Mouse (Mus musculus) forebrain, embryonic 11.5 days (tissue): ENCODE results near the gene Prr12. TPM values are rescaled to one million over a fixed set of nuclear protein-coding genes. Genes with fewer than 3 reads are reported as not detected.

Experiments used
- ATAC-seq: fragments of 200-750 bp; cut with Nextera tagmentation; replicated peaks from 2 replicates; pipeline ENCODE4 v1.8.0; 2017; ENCODE audit warnings: moderate TSS enrichment; ENCODE audit not compliant: low FRiP score
- DNase-seq: peaks from one replicate; pipeline ENCODE4 v3.0.0-alpha.2; 2017; ENCODE audit warnings: low spot score
- H3K27ac ChIP-seq: fragments of 300-500 bp; sonication (generic); 2 replicates; pipeline ENCODE4 v1.5.1; 2014; ENCODE audit warnings: low read depth, low read length
- H3K27me3 ChIP-seq: fragments of 300-500 bp; sonication (generic); 2 replicates; pipeline ENCODE4 v1.6.1; 2014; ENCODE audit warnings: mild to moderate bottlenecking, low read length, mixed read lengths; ENCODE audit not compliant: control insufficient read depth, insufficient read depth
- H3K36me3 ChIP-seq: fragments of 300-500 bp; sonication (generic); 2 replicates; pipeline ENCODE4 v1.6.1; 2014; ENCODE audit warnings: mild to moderate bottlenecking, low read length, moderate library complexity, mixed read lengths; ENCODE audit not compliant: control insufficient read depth, insufficient read depth
- H3K4me1 ChIP-seq: fragments of 300-500 bp; sonication (generic); replicated peaks from 2 replicates; pipeline ENCODE4 v1.6.1; 2014; ENCODE audit warnings: low read length, mixed read lengths; ENCODE audit not compliant: control insufficient read depth, insufficient read depth
- H3K4me2 ChIP-seq: fragments of 300-500 bp; sonication (generic); 2 replicates; pipeline ENCODE4 v1.6.1; 2014; ENCODE audit warnings: low read depth, mild to moderate bottlenecking, low read length, moderate library complexity, mixed read lengths; ENCODE audit not compliant: severe bottlenecking
- H3K4me3 ChIP-seq: fragments of 300-500 bp; sonication (generic); 2 replicates; pipeline ENCODE4 v1.5.1; 2014; ENCODE audit warnings: low read depth, low read length
- H3K9ac ChIP-seq: fragments of 300-500 bp; sonication (generic); 2 replicates; pipeline ENCODE4 v1.6.1; 2014; ENCODE audit warnings: low read length
- H3K9me3 ChIP-seq: fragments of 300-500 bp; sonication (generic); 2 replicates; pipeline ENCODE4 v1.6.1; 2016; ENCODE audit warnings: low read length, mixed read lengths; ENCODE audit not compliant: control insufficient read depth
- WGBS: fragments of 180-500 bp; shearing (Covaris S2); extraction: QIAGEN DNeasy Blood & Tissue Kit; methylation state at CpG from one replicate; pipeline ENCODE4 v1.1.7; 2014; 5-methylcytosine and 5-hydroxymethylcytosine counted together
- polyA plus RNA-seq: library from polyadenylated mRNA; unstranded; fragments of >200 nt; fragmentation: Nextera tagmentation; extraction: Ambion mirVana; gene quantifications from 2 replicates; pipeline ENCODE4 v1.2.1, GENCODE M21; 2014

The Prr12 gene
- polyA plus RNA-seq, 1 experiment from 2014 or later: 16.1 TPM

DNA sequence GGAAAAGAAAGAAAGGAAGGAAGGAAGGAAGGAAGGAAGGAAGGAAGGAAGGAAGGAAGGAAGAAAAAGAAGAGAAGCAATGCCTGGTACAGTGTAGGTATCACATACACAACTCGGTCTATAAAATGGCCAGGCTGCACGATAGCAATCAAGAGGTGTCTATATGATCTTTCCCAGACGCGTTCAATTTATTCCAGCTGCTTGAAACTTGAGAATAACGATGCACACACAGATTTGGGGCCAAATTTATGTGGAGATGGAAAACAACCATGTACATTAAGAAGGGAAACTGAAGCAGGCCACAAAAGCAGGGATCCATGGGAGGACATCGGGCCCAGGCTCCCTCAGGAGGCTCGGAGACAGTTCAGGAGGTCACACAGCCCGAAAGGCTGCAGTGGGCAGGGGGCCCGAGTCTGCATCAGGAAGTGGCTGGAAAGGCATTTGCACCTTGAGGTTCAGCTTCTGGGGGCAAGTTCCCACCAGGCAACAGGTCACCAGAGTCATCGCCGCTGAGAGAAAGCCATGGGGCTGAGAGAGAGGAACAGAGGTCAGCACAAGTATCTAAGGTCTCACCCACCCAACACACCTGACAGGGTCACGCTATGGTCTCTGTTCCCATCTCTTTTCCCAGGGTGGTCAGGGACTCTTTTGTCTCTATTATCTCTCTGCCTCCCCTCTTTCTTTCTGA lies 40.3 kb upstream of the Prr12 start:
- Histone ChIP-seq H3K36me3 (no peaks in the 10 kb centered on the region), H3K4me2 (no peak overlapping the region), H3K9me3 (no peaks in the 10 kb centered on the region), H3K27ac (no peak overlapping the region), H3K27me3 (no peaks in the 10 kb centered on the region), H3K4me3 (no peak overlapping the region), H3K9ac (no peak overlapping the region), H3K4me1 (peaks cover 3% of the 10 kb centered on the region; the same call in 1 of the 2 replicates)
- no peak for ATAC-seq
- DNase-seq: no peak
- WGBS: 60% methylated on average over 12 of the region's 12 CpGs

DNA sequence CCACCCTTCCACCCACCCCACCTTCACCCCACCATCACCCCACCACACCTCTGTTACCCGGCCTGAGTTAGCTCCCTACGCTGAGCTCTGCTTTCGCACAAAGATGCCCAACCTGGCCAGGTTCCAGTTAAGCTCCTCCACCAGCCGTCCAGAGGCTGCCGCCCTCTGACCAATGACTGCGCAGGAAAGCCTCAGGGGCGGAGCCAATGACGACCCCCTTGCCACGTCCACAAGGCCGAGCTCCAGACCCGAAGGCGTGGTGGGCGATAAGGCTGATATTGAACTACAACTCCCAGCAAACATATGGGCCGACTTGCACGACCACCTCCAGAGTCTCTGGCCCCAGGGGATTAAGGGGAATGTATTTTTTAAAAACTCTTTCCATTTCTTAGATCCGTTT lies 39.4 kb upstream of the Prr12 start, which contains the start of gene Rcn3:
Rcn3 (minus strand) TSS at position 174 of the 400 bp plus-strand sequence.
- WGBS: under 1% methylated on average over 16 of the region's 16 CpGs
- Histone ChIP-seq H3K9ac (peak within 1 kb of the TSS; percentile 58), H3K4me2 (peak within 1 kb of the TSS; percentile 64), H3K9me3 (no peaks in the 10 kb centered on the region), H3K4me3 (peak within 1 kb of the TSS; percentile 46), H3K27ac (no peak within 1 kb of the TSS), H3K27me3 (no peaks in the 10 kb centered on the region), H3K4me1 (peaks cover 3% of the 10 kb centered on the region; the same call in 1 of the 2 replicates), H3K36me3 (no peaks in the 10 kb centered on the region)
- peak; percentile 95 for ATAC-seq
- peak; percentile 94 for DNase-seq

DNA sequence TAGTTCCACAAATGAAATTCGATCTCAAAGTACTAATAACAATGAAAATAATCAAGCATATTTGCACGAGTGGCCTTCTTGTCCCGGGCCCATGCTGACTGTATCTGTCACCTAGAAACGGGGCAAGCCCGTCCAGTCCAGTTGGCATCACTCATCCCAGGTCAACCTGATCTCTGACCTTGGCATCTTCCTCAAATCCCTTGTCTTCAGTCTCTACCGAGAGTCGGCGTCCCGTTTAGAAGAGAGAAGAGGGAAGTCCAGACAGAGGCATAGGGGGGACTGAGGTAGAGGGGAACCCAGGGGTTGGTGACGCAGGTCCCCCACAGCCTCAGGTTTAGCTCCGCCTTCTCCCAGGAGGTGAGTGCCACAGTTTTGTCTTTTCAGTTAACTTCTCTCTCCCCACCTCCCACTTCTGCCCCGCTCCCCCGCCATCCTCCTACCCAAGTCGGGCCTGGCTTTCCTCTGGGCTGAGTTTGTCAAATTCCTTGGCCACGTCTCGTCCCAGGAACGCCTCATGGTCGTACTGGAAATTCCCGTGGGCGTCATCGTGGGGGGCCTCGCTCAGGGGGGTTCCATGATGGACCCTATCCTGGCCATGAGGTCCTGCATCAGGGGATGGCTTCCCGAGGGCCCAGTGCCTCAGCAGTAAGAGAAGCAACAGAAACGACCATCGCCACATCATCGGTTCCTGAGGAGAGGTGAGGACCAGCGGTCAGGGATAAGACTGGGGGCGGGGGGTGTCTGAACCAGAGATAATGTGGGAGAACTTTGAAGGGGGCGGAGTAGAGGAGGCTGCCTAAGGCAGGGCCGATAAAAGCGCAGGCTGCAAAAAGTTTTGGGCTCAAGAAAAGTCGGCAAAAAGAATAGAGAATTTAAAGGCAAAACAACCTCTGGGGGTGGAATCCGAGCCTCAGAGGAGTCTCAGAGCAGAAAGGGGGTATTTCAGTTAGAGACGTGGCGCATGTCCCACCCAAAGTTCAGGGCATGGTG lies 38.6 kb upstream of the Prr12 start:
- Histone ChIP-seq H3K9ac (peak overlapping the region; percentile 58), H3K4me1 (peaks cover 3% of the 10 kb centered on the region; the same call in 1 of the 2 replicates), H3K4me2 (peak overlapping the region; percentile 64), H3K9me3 (no peaks in the 10 kb centered on the region), H3K27ac (no peak overlapping the region), H3K4me3 (peak overlapping the region; percentile 46), H3K36me3 (peaks cover 5% of the 10 kb centered on the region; the same call in 1 of the 2 replicates), H3K27me3 (no peaks in the 10 kb centered on the region)
- DNase-seq (peak; percentile 65), ATAC-seq (peak; percentile 44; the same call in 1 of the 2 replicates)
- WGBS: 16% methylated on average over 35 of the region's 35 CpGs

DNA sequence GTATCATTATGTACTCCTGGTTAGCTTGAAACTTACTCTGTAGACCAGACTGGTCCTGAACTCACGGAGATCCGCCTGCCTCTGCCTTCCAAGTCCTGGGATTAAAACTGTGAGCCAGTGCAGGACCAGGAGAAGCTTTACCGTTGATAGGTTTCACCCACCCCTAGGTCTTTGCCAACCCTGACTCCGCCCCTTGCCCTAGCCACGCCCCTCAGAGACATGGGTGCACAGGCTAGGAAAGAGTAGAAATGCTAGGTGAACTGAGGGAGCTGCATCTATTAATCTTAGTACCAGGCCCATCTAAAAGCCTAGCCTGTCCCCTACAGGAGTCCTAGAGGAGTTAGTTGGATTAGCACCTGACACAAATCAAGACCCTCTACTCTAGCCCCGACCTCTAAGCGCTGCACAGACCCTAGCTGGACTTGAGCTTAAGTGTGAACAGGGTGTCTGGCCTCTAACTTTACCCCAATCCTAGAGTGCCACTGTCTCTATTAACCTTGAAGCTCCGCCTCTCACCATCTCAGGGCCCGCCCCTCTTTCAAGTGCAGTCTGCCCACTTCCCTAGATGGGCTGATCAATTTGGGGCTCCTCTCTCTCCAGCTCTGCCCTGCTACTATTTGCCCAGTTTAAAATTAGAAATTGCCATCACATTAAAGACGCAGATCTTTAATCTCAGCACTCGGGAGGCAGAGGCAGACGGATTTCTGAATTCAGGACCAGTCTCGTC lies 37.7 kb upstream of the Prr12 start:
- Histone ChIP-seq H3K9me3 (no peaks in the 10 kb centered on the region), H3K36me3 (peaks cover 9% of the 10 kb centered on the region), H3K9ac (no peak overlapping the region), H3K27ac (no peak overlapping the region), H3K4me3 (no peak overlapping the region), H3K27me3 (no peaks in the 10 kb centered on the region), H3K4me2 (no peak overlapping the region), H3K4me1 (peaks cover 3% of the 10 kb centered on the region; the same call in 1 of the 2 replicates)
- DNase-seq (no peak), ATAC-seq (no peak)
- WGBS: 82% methylated on average over 13 of the region's 13 CpGs

DNA sequence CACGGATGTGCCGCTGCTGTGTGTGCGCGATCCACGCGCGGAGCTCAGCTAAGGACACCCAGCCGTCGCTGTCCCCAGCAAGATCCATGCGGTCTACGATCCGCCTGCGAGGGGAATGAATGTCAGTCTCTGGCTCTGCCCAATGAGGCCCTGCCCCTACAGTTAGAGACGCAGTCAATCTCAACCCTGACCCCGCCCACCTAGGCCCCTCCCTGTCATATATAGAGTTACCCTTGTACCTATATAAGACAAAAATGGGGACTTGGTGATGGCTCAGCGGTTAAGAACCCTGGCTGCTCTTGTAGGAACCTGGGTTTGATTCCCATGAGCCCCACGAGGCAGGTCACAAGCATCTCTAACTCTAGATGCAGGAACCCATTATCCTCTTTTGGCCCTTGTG lies 35.9 kb upstream of the Prr12 start:
- WGBS: 95% methylated on average over 17 of the region's 17 CpGs
- H3K36me3 ChIP-seq: peaks cover 9% of the 10 kb centered on the region
- ATAC-seq: no peak

DNA sequence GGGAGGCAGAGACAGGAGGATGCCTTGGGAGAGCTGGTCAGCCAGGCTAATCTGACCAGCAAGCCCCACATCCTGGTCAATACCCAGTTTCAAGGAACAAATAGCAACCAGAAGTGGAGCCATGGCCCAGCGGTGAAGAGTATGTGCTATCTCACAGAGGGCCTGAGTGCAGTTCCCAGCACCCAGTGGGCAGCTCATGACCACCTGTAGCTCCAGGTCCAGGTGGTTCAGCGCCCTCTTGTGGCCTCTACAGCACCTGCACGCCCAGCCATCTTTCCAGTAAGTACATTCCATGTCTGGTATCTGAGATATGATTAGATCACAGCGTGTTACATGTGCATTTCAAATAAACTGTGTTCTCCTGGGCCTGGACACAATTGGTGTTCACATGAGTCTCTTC lies 33.4 kb upstream of the Prr12 start:
- H3K4me1 ChIP-seq: peaks cover 1% of the 10 kb centered on the region; the same call in 1 of the 2 replicates
- H3K4me3 ChIP-seq: no peak overlapping the region
- no peak for ATAC-seq
- no peak overlapping the region for H3K9ac ChIP-seq
- peaks cover 9% of the 10 kb centered on the region for H3K36me3 ChIP-seq
- 78% methylated on average over 4 of the region's 4 CpGs for WGBS
- H3K27me3 ChIP-seq: no peaks in the 10 kb centered on the region
- no peak for DNase-seq
- H3K27ac ChIP-seq: no peak overlapping the region
- H3K9me3 ChIP-seq: no peaks in the 10 kb centered on the region
- H3K4me2 ChIP-seq: no peak overlapping the region

More for the DNA sequence above, 35.9 kb upstream of the Prr12 start:
- no peak overlapping the region for H3K4me2 ChIP-seq
- H3K9me3 ChIP-seq: no peaks in the 10 kb centered on the region
- no peak overlapping the region for H3K27ac ChIP-seq
- H3K9ac ChIP-seq: no peak overlapping the region
- DNase-seq: no peak
- no peak overlapping the region for H3K4me3 ChIP-seq
- no peaks in the 10 kb centered on the region for H3K27me3 ChIP-seq
- H3K4me1 ChIP-seq: peaks cover 3% of the 10 kb centered on the region; the same call in 1 of the 2 replicates

DNA sequence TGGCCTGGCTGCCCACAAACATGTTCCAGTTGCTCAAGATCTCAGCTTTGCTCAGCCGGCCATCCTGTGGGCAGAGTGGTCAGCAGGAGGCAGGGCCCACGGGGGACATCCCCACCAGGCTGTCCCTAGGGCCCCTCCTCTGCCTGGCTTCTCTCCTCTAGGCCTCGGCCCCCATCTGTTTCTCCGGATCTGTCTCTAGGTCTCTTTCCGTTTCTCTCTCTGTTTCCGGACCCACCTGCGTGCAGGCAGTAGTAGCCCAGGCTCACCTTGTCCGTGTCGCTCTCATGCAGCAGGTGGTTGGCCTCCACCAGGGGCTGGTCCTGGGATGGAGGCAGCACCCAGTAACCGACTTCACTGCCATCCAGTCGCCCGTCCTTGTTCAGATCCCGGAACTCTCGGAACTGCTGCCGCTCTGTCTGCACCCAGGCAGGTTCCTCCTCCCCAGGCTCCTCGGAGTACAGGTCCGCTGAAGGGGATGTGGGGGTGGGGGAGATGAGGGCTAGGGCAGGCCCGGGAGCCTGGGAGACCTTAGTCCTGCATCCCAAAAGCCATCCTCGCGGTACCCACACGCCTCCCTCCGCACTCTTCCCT lies 30.7 kb upstream of the Prr12 start:
- H3K36me3 ChIP-seq: peaks cover 9% of the 10 kb centered on the region
- no peak overlapping the region for H3K4me3 ChIP-seq
- no peak overlapping the region for H3K4me2 ChIP-seq
- ATAC-seq (no peak), DNase-seq (no peak)
- H3K9ac ChIP-seq: no peak overlapping the region
- no peak overlapping the region for H3K27ac ChIP-seq
- WGBS: 88% methylated on average over 22 of the region's 22 CpGs
- no peaks in the 10 kb centered on the region for H3K9me3 ChIP-seq
- H3K4me1 ChIP-seq: no peaks in the 10 kb centered on the region
- no peaks in the 10 kb centered on the region for H3K27me3 ChIP-seq
